Mouse (Mus musculus): ENCODE results near the gene Cfap299.

Gene Cfap299

GRCm38 (mm10) chr5:98376799-98377090 lies 47.6 kb downstream of the Cfap299 start:
- no peak for DNase-seq (ENCODE audit: extremely low spot score)

DNA sequence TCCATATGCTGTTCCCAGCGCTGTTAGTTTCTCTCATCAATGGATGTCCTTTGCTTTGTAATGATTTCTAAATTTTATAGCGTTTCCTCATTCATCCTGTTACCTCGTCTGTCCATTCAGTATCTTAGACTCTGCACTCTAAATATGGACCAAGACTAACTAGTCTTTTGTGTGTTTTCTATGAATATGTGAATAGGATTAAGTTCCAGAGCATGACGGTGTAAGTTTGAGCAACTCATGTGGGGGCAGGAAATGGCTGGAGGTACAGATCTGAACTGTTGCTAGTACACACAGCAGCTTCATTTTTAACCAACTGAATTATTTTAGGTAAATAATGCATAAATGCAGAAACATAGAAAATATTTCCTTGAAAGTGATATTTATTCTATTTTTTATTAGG lies 51.3 kb downstream of the Cfap299 start:
- no peak for DNase-seq (ENCODE audit: extremely low spot score)

DNA sequence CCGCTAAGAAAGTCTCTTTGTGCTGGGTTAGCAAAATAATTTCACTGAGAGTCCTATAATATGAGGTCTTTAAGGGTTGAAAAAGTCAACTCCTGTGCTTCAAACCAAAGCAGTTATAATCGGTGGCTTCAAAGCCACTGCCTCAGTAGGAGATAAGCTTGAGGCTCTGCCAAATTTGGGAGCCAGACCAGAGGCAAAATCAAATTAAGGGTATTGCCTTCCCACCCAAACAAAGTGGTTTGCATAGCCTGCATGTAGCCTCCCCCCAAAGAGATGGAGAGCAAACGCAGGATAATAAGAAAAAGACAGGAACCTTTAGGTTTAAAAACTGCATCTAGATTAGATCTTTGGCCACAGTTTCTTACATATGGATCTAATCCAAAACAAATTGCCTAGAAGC lies 58.0 kb downstream of the Cfap299 start:
- no peak for DNase-seq (ENCODE audit: extremely low spot score)

GRCm38 (mm10) chr5:98402165-98402564 lies 73.1 kb downstream of the Cfap299 start:
- no peak for DNase-seq (ENCODE audit: extremely low spot score)

- DNase-seq (ENCODE audit: extremely low spot score): no peak
These were observed 81.0 kb downstream of the Cfap299 start for GRCm38 (mm10) chr5:98410060-98410459.

DNA sequence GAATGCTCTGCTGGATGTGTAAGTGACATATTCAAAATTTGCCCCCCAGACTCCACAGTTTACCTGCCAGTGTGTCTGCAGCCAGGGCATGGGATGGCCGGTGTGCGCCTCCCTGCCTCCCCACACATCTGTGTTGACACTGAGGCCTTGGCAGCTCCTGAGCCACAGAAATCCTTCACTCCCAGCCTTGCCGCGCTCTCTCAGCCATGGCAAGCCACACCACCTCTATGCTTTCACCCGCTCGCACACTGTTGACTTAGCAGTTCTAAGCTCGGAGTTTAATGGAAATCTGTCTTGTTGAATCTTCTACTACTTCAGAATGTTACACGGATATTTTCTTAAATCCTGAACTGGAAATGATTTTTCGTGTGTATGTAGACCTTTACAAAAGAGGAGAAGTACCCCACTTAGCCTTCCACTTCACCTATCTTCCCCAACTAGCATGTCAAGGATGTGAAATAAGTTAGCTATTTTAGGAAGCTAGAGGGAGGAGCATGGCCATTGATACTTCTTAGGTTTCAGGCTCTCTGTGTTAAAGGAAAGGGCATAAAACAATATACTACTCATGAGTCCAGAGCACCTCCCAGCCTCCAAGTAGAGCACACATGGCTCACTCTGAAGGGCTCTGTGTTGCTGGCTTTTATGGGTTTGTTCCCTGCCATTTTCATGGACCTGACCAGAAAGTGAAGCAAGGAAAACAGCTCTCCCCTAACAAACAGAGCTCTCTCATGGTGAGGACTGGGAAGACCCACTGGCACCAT lies 87.5 kb downstream of the Cfap299 start:
- DNase-seq (ENCODE audit: extremely low spot score): no peak

DNA sequence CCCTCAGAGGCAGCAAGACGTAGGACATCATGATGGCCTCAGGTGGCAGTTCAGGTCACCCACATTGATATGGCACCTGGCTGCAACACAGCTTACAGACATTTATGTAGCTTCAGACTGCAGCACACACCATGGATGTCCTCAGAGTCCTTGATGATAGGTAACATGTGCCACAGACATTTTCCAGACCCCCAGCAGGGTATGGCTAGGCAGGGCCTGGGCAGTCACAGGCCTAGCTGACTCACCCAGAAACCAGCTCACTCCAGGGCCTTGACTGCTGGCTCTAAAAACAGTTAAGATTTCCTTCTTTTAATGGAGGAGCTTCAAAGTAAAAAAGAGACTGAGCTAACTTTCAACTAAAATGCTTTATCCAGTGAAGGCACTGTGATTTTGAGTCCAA lies 95.9 kb downstream of the Cfap299 start:
- DNase-seq (ENCODE audit: extremely low spot score): no peak

DNA sequence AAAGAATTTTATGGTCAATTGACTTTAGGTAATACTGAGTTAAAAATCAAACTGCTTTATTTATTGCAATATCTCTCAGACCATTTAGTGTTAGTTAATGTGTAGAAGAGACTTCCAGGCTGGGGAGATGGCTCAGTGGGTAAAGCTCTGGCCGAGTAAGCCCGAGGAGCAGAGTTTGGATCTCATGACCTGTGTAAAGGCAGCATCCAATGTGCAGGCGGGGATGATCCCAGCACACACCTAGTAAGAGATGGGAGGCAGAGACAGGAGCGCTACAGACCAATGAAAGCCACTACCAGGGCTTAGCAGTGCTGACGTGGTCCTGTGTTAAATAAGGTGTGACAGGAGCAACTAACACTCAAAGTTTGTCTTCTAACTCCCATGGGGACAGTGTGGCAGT lies 97.0 kb downstream of the Cfap299 start:
- no peak for DNase-seq (ENCODE audit: extremely low spot score)

GRCm38 (mm10) chr5:98430060-98430459 lies 101.0 kb downstream of the Cfap299 start:
- DNase-seq (ENCODE audit: extremely low spot score): no peak

DNA sequence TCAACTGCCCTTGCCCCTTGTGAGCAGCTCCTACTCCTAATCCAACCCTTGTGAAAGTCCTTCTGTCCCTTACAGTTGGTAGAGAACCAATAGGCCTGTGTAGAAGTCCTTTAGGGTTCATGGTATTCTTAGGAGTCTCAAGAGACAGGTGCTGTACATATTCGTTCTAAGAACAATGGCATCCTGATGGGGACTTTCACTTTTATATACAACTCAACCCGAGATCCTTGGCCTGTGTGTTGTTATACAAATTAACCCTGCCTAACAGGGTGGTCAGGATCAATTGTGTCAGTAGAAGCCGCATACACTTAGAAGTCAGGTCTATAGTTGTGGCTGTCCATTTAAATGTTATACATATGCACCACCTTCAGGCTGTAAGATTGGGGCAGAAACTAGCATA lies 109.6 kb downstream of the Cfap299 start:
- no peak for DNase-seq (ENCODE audit: extremely low spot score)

GRCm38 (mm10) chr5:98446771-98447462 lies 117.8 kb downstream of the Cfap299 start:
- no peak for DNase-seq (ENCODE audit: extremely low spot score)

GRCm38 (mm10) chr5:98449873-98450272 lies 120.8 kb downstream of the Cfap299 start:
- no peak for DNase-seq (ENCODE audit: extremely low spot score)

- no peak for DNase-seq (ENCODE audit: extremely low spot score)
These were observed 137.9 kb downstream of the Cfap299 start for GRCm38 (mm10) chr5:98466882-98467535.

- DNase-seq (ENCODE audit: extremely low spot score): no peak
These were observed 140.9 kb downstream of the Cfap299 start for GRCm38 (mm10) chr5:98470052-98470451.

- no peak for DNase-seq (ENCODE audit: extremely low spot score)
These were observed 147.4 kb downstream of the Cfap299 start for GRCm38 (mm10) chr5:98476539-98476938.

DNA sequence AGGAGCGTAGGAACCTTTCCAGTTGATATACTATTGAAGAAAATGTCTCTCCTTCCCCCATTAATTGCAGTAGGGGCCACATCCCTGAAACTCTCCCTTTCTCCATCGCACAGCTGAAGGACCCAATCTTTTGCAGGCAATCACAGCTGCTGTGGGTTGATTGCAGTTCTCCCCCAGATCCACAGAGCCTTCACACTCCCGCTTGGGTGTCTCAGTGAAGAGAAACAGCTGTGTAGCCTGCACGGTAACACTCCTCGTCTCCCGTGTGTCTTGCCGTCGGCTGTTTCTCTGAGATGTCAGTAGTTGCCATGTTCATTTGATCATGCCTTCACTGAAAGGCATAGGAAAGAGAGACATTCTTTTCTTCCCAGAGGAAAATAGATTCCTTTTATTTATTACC lies 148.2 kb downstream of the Cfap299 start:
- DNase-seq (ENCODE audit: extremely low spot score): no peak

- no peak for DNase-seq (ENCODE audit: extremely low spot score)
These were observed 154.4 kb downstream of the Cfap299 start for GRCm38 (mm10) chr5:98483507-98483906.

- DNase-seq (ENCODE audit: extremely low spot score): no peak
These were observed 156.1 kb downstream of the Cfap299 start for GRCm38 (mm10) chr5:98485189-98485588.

DNA sequence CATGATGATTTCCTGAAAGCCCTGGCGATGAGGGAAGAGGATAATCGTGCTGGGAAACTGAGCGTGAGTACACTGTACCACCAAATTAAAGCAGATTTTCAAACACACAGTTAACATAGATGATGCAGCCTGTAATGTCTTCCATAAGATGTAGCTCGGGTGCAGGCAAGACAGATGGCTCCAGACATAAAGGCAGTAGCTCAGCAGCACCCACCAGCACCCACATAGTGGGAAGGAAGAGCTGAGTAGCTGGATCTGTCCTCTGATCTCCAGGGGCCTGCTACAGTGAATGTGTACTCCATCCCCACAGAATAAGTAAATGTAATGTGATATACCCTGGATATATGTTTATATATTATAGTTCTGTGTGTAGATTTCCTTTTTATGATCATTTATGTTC lies 169.2 kb downstream of the Cfap299 start:
- no peak for DNase-seq (ENCODE audit: extremely low spot score)

- DNase-seq (ENCODE audit: extremely low spot score): no peak
These were observed 187.1 kb downstream of the Cfap299 start for GRCm38 (mm10) chr5:98516214-98516613.

DNA sequence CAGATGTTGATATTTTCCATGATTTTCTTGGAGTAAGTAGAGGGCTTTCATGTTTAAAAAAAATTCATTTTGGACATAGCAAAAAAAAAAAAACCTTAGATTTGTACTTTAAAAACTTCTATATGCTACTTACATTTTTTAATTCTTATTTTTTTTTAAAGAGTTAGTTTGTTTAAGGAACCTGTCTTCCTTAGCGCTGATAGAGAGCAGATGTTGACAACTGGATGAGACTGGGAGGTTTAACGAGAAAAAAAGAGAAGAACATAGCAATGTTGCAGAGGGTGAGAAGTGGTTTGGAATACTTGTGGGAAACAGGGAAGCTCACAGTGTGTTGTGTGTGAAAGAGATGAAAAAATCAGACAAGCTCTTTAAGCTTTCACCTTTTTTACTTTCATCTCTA lies 191.0 kb downstream of the Cfap299 start:
- no peak for DNase-seq (ENCODE audit: extremely low spot score)

DNA sequence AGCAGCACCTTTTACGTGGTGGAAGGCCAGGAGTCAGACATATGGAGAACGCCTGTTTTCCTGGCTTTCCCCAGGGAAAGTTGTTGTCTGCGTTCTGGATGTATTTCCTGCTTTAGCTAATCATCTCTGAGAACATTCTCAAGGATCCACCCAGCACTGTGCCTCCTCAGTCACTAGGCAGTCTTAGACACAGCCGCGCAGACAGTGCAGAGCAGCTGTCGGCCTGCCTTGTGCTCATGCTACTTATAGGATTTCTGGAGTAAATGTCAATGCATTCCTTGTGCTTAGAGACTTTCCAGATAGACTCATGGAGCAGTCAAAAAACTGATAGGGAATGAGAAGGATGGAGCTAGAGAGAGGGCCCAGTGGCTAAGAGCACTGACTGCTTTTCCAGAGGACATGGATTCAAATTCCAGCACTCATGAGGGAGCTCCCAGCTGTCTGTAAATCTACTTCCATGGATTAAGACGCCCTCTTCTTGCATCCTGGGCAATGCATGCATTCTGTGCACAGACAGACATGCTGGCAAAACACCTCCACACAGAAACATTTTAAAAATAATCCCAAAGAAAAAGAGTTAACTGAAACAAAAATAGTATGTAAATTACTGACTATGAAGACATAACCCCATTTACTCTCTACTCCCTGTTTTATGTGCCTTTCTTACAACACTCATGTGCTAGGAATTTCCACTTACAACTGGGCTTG lies 193.3 kb downstream of the Cfap299 start:
- DNase-seq (ENCODE audit: extremely low spot score): no peak

DNA sequence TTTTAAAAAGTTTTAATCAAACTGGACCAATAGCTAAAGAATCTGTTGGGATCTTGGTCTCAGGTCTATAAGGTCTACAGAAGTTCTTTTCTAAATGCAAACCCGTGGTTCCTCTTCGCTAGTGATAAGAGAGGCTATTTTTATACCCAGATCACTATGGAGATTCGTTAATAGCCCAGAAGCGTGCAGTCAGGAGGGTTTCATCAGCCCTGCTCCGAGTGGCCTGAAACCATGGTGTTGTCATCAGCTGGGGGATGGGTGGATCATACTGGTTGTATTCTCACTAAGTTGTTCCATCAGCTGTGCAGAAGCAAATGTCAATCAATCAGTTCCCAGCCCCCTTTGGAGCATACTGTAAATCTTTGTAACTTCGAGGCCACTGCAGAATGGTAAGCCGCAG lies 193.9 kb downstream of the Cfap299 start:
- DNase-seq (ENCODE audit: extremely low spot score): no peak
